Mouse (Mus musculus) kidney, postnatal 0 days (tissue): ENCODE measurements around the gene Plch2. TPM values are rescaled to one million over a fixed set of nuclear protein-coding genes. Genes with fewer than 3 reads are reported as not detected.

Source experiments
- ATAC-seq: fragments of 200-750 bp; cut with Nextera tagmentation; replicated peaks from 2 replicates; pipeline ENCODE4 v1.8.0; 2017; ENCODE audit warnings: low read depth, moderate number of reproducible peaks, moderate TSS enrichment, moderate library complexity; ENCODE audit not compliant: low FRiP score
- DNase-seq: peaks from one replicate; pipeline ENCODE4 v3.0.0-alpha.2; 2016; ENCODE audit warnings: low spot score
- H3K27ac ChIP-seq: fragments of 300-500 bp; sonication (generic); 2 replicates; pipeline ENCODE4 v1.5.1; 2014; ENCODE audit warnings: mild to moderate bottlenecking
- H3K27me3 ChIP-seq: fragments of 300-500 bp; sonication (generic); 2 replicates; pipeline ENCODE4 v1.6.1; 2014; ENCODE audit warnings: low read length, mixed read lengths; ENCODE audit not compliant: insufficient read depth
- H3K36me3 ChIP-seq: fragments of 300-500 bp; sonication (generic); 2 replicates; pipeline ENCODE4 v1.6.1; 2014; ENCODE audit warnings: low read length, mixed read lengths; ENCODE audit not compliant: insufficient read depth
- H3K4me1 ChIP-seq: fragments of 300-500 bp; sonication (generic); replicated peaks from 2 replicates; pipeline ENCODE4 v1.6.1; 2014; ENCODE audit warnings: antibody characterized with exemption, low read length, mixed read lengths; ENCODE audit not compliant: insufficient read depth
- H3K4me2 ChIP-seq: fragments of 300-500 bp; sonication (generic); 2 replicates; pipeline ENCODE4 v1.6.1; 2014; ENCODE audit warnings: mild to moderate bottlenecking, low read length, moderate library complexity, mixed read lengths
- H3K4me3 ChIP-seq: fragments of 300-500 bp; sonication (generic); replicated peaks from 2 replicates; pipeline ENCODE4 v1.5.1; 2014; ENCODE audit warnings: low read depth, low read length
- H3K9ac ChIP-seq: fragments of 300-500 bp; sonication (generic); 2 replicates; pipeline ENCODE4 v1.6.1; 2014; ENCODE audit warnings: low read depth, low read length
- H3K9me3 ChIP-seq: fragments of 300-500 bp; sonication (generic); replicated peaks from 2 replicates; pipeline ENCODE4 v1.6.1; 2016; ENCODE audit warnings: low read length, inconsistent platforms, mixed read lengths
- CTCF ChIP-seq: IDR thresholded peaks from 2 replicates; pipeline ENCODE4 v1.5.1; 2016; ENCODE audit warnings: antibody characterized with exemption, low read depth, mild to moderate bottlenecking, moderate library complexity
- WGBS: fragments of 180-500 bp; shearing (Covaris S2); extraction: QIAGEN DNeasy Blood & Tissue Kit; methylation state at CpG from one replicate; pipeline ENCODE4 v1.1.7; 2014; 5-methylcytosine and 5-hydroxymethylcytosine counted together
- polyA plus RNA-seq: library from polyadenylated mRNA; unstranded; fragments of >200 nt; fragmentation: Nextera tagmentation; extraction: Ambion mirVana; gene quantifications from 2 replicates; pipeline ENCODE4 v1.2.1, GENCODE M21; 2015

Gene Plch2
- polyA plus RNA-seq, 1 experiment from 2014 or later = 2.3 TPM

- Histone ChIP-seq H3K27me3 (no peaks in the 10 kb centered on the region), H3K27ac (no peak overlapping the region), H3K4me2 (no peak overlapping the region), H3K4me3 (no peak overlapping the region), H3K9ac (no peak overlapping the region), H3K9me3 (no peaks in the 10 kb centered on the region), H3K4me1 (no peaks in the 10 kb centered on the region), H3K36me3 (no peaks in the 10 kb centered on the region)
- no peak for ATAC-seq
- DNase-seq = no peak
- no peak for TF ChIP-seq CTCF
- WGBS = 30% methylated on average over 7 of the region's 7 CpGs
These were observed 22.4 kb downstream of the Plch2 start for GRCm38 (mm10) chr4:155034202-155034601.

- Histone ChIP-seq H3K4me3 (no peak overlapping the region), H3K36me3 (no peaks in the 10 kb centered on the region), H3K9ac (no peak overlapping the region), H3K9me3 (no peaks in the 10 kb centered on the region), H3K27me3 (no peaks in the 10 kb centered on the region), H3K4me1 (no peaks in the 10 kb centered on the region), H3K27ac (no peak overlapping the region), H3K4me2 (no peak overlapping the region)
- WGBS = 38% methylated on average over 6 of the region's 6 CpGs
- no peak for TF ChIP-seq CTCF
- no peak for ATAC-seq
- DNase-seq = no peak
These were observed 23.5 kb downstream of the Plch2 start for GRCm38 (mm10) chr4:155033115-155033514.

GRCm38 (mm10) chr4:155024170-155025010 lies 32.2 kb downstream of the Plch2 start:
- no peak for ATAC-seq

GRCm38 (mm10) chr4:155022228-155022855 lies 34.2 kb downstream of the Plch2 start:
- no peak for TF ChIP-seq CTCF
- Histone ChIP-seq H3K27me3 (no peaks in the 10 kb centered on the region), H3K4me1 (no peaks in the 10 kb centered on the region), H3K9ac (no peak overlapping the region), H3K27ac (no peak overlapping the region), H3K9me3 (no peaks in the 10 kb centered on the region), H3K4me3 (no peak overlapping the region), H3K4me2 (no peak overlapping the region), H3K36me3 (no peaks in the 10 kb centered on the region)
- ATAC-seq = no peak
- DNase-seq = no peak
- 67% methylated on average over 7 of the region's 7 CpGs for WGBS

More at GRCm38 (mm10) chr4:155024170-155025010, 32.2 kb downstream of the Plch2 start:
- no peak overlapping the region for H3K27ac ChIP-seq
- DNase-seq = no peak
- no peak overlapping the region for H3K4me3 ChIP-seq
- 88% methylated on average over 11 of the region's 11 CpGs for WGBS
- no peaks in the 10 kb centered on the region for H3K36me3 ChIP-seq
- H3K9ac ChIP-seq = no peak overlapping the region
- no peak overlapping the region for H3K4me2 ChIP-seq
- TF ChIP-seq CTCF = no peak
- no peaks in the 10 kb centered on the region for H3K27me3 ChIP-seq
- no peaks in the 10 kb centered on the region for H3K9me3 ChIP-seq
- no peaks in the 10 kb centered on the region for H3K4me1 ChIP-seq

- ATAC-seq = no peak
- 44% methylated on average over 9 of the region's 9 CpGs for WGBS
- H3K27me3 ChIP-seq = no peaks in the 10 kb centered on the region
- no peak overlapping the region for H3K4me2 ChIP-seq
- H3K36me3 ChIP-seq = no peaks in the 10 kb centered on the region
- no peaks in the 10 kb centered on the region for H3K9me3 ChIP-seq
- no peak overlapping the region for H3K4me3 ChIP-seq
- no peak for TF ChIP-seq CTCF
- H3K27ac ChIP-seq = no peak overlapping the region
- no peak for DNase-seq
- no peaks in the 10 kb centered on the region for H3K4me1 ChIP-seq
- H3K9ac ChIP-seq = no peak overlapping the region
These were observed 35.8 kb downstream of the Plch2 start for GRCm38 (mm10) chr4:155020813-155021212.

- Histone ChIP-seq H3K9ac (no peak overlapping the region), H3K27me3 (no peaks in the 10 kb centered on the region), H3K4me2 (no peak overlapping the region), H3K4me1 (no peaks in the 10 kb centered on the region), H3K9me3 (no peaks in the 10 kb centered on the region), H3K4me3 (no peak overlapping the region), H3K36me3 (no peaks in the 10 kb centered on the region), H3K27ac (no peak overlapping the region)
- 64% methylated on average over 1 of the region's 1 CpGs for WGBS
- no peak for DNase-seq
- no peak for TF ChIP-seq CTCF
- no peak for ATAC-seq
These were observed 36.4 kb downstream of the Plch2 start for GRCm38 (mm10) chr4:155020141-155020540.
